Mouse (Mus musculus) thymus, postnatal 36 days (tissue): ENCODE measurements around the gene Kpna4.
"Not testable (repeated sequence)": the region's sequence is repeated elsewhere in the genome, so short reads cannot be mapped to it uniquely, and the experiment has no call there.

ENCODE experiments used
- DNase-seq, 2 experiments: peaks; one replicate each; pipeline ENCODE4 v3.0.0; 2022; ENCODE audit warnings: mixed read lengths in 2 of 2

Kpna4 gene

DNA sequence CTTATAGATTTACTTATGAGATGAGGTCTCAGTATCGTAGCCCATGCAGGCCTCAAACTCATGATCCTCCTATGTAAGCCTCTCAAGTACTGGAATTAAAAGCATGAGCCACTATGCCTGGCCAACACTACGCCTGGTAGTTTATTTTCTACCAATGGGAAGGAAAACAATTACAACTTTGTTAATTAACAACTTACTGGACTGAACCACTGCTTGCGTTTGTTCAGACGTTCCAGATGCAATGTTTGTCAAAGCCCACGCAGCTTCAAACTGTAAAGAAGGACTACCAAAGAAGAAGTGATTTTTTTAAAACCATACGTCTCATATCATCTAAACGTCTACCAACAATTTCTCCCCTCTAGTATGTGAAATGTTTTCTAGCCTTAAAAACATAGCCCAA is 32.5 kb downstream of the Kpna4 start:
- no peak for DNase-seq

DNA sequence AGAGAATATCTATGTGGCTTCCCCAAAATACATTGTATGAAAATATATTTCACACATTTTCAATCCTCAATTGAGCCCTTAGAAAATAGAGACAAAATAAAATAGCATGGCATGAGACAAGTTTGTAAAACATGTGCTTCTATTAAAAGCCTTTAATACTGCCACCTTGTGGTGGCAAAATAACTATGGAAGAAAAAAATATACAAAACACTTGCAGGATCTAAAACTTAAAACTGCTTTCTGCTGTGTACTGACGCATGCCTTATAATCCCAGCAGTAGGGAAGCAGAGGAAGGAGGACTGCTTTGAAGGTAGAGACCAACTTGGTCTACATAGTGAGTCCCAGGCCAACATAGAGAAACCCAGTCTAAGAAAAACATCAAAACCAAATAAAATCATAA is 62.9 kb downstream of the Kpna4 start:
- DNase-seq: no peak

DNA sequence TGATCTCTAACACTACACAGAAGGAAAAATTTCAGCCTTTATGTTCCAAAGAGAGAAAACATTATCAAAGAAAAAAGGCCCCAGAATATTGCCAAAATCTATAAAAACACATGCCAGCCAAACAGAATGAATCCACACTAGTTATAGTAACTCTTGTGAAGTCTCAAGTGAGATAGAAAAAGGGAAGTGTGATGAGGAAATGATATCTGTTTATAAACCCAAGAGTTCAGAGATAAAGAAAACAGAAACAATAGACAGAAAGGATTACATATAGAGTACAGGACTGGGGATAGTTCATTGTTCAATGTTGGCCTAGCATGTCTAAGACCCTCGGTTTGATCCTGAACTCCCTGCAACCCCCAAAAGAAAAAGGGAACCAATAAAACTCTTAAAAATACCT is 64.1 kb downstream of the Kpna4 start:
- DNase-seq: no peak

DNA sequence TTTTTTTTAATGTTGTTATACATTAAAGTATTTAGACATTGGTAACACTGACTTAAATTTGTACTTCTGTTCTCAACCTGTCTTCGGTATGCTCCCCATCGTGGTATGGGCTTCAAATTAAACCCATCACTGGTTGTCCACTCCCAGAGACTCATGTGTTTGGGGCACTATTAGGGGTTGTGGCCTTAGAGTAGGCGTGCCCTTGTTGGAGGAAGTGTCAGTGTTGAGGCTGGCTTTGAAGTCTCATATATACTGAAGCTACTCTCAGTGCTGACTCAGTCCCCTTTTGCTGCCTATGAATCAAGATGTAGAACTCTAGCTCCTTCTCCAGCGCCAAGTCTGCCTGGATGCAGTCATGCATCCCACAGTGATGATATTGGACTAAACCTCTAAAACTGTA is 66.2 kb downstream of the Kpna4 start:
- no peak for DNase-seq

GRCm38 (mm10) chr3:69055871-69056270 is 71.0 kb downstream of the Kpna4 start:
- DNase-seq: no peak

DNA sequence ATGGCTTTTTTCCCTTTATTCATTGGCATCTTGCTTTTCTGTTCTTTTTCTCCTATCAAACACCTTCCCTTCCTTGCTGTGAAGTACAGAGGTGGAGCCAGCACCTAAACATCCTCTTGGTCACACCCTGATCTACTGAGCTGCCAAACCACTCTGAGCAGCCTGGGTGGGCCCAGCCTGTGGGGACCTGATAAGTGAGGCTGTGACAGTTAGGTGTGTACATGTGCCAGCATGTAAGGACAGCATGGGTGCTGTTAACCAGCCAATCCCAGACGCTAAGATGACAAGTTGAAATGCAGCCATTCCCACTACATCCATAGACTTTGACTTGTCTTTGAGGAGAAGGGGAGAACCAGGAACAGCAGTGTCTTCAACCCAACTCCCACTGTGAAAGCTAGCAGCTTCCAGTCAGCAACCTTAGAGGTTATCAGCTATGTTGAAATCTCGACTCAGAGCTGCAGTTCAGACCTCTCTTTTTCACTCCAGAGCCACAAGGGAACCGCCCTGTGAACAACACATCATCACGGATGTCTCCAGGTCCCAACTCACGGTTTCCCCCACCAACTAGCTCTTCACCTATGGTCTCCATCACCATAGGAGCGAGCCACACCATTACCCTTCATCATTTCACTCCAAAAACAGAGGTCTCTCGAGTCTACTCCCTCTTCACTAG is 72.0 kb downstream of the Kpna4 start:
- no peak for DNase-seq

DNA sequence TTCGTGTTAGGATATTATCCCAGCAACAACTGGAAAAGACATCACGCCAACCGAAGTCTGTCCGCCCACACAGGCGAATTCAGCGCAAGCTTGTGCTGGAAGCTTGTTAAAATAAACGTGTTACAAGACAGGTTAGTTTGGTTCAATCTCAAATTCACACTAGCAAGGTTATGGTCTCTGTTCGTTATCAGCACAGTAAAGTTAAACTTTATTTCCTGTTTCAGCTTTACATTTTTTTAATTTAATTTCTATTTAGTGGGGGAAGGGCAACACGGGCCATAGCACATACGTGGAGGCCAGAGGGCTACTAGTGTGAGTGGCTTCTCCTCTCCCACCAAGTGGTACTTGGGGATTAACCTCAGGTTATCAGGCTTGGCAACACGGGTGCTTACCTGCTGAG is 75.0 kb downstream of the Kpna4 start:
- no peak for DNase-seq

- no peak for DNase-seq
Observed at GRCm38 (mm10) chr3:69049011-69049410, 77.9 kb downstream of the Kpna4 start.

GRCm38 (mm10) chr3:69047684-69048083 is 79.2 kb downstream of the Kpna4 start:
- DNase-seq: no peak

GRCm38 (mm10) chr3:69046509-69046908 is 80.4 kb downstream of the Kpna4 start:
- no peak for DNase-seq

DNA sequence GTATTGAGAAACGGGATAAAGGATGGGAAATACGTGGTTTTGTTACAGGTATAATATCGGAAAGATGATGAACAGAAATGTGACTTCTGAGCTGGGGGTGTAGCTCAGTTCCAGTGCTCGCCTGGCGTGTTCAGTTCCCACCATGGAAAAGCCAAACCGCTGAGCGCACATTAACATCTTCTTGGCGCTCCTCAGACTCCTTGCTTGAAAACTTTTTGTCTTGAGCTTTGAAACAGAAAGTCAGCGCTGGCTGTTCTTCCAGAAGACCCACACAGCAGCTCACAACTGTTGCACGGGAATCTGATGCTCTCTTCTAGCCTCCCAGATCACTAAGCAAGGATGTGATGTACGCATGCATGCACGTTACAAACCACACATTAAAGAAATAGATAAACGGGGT is 81.2 kb downstream of the Kpna4 start:
- DNase-seq: no peak

- DNase-seq: no peak
Observed at GRCm38 (mm10) chr3:69045400-69045703, 81.6 kb downstream of the Kpna4 start.

GRCm38 (mm10) chr3:69044645-69045399 is 82.1 kb downstream of the Kpna4 start, which contains the start of gene Trim59:
TSS of gene Trim59 (minus strand) at chr3:69044755.
- DNase-seq: peak; percentile 92 to 95

DNA sequence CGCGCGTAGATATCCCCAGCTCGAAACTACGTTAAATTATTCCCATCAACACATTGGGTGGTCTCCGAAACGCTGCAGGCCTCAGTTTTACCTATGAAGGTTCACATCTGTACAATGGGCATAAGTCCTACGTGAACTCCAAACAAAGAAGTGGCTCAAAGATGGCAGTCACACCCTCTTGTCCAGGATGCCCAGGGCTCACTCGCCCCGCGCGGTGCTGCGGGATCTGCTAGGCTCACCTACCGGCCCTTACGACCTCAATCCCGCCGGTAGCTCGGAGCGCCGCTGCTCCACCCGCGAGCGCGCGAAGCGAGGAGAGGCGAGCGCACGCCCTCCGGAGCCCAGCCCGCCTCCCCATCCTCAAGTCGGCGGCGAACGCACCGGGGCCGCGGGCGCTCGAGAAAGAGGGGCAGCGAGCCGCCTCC is 82.7 kb downstream of the Kpna4 start:
- DNase-seq: no peak

DNA sequence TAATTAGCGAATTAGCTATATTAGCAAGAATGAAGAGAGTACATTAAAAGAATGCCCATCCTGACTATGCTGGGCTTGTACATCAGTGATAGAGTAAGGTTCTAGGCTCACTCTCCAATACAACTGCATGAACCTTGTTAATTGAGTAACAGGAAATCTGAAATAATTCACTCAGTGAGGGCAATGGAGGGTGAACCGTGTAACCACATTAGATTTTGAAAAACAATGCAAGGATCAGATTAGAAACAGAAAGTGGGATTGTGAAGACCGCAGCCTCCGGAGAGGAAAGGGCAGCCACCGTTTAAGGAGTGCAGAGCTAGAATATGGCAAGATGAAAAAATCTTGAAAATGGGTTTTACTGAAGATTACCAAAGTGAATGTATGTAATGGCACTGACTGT is 85.6 kb downstream of the Kpna4 start:
- no peak for DNase-seq

- DNase-seq: no peak
Observed at GRCm38 (mm10) chr3:69040105-69040504, 86.8 kb downstream of the Kpna4 start.

DNA sequence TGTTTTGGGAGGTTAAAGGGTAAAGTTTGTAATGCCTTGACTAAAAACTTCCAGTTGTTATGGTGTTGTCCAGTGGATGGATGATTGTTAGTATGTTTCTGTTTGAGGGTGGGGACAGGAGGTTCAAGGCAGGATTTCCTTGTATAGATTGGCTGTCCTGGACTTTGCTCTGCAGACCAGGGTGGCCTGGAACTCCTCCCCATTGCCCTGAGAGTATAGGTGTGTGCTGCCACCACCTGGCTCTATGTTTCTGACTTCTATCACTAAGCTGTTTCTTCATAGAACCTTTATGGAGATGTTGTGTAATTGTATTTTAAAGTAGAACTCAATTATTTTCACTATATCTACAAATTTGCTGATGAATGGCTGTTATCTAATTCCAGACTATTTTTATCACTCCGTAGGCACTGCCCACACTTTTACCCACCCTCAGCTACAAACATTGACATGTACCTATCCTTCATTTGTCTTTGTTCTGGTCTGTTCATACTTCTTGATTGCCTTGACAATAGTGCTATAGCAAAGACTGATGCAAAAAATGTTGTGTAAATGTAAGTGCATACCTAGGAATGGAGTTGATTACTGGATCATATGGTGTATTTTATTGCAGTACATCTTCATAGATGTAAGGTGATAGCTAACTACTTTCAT is 100.7 kb downstream of the Kpna4 start:
- no peak for DNase-seq

DNA sequence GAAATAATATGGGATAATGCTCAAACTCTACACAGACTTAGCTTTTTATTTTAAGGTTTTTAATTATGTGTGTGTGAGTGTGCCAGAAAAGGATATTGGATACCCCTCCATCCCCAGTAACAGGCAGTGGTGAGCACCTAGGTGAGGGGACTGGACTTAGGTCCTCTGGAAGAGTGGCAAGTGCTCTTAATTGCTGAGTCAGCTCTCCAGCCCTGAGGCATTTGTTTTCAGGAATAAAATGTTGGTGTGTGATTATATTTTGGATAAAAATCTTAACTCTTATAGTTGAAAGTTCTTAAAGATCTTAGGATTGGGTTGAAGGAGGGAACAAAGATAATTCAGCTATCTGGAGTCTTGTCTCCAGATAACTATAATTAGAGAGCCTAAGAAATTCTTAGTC is 106.1 kb downstream of the Kpna4 start:
- no peak for DNase-seq

DNA sequence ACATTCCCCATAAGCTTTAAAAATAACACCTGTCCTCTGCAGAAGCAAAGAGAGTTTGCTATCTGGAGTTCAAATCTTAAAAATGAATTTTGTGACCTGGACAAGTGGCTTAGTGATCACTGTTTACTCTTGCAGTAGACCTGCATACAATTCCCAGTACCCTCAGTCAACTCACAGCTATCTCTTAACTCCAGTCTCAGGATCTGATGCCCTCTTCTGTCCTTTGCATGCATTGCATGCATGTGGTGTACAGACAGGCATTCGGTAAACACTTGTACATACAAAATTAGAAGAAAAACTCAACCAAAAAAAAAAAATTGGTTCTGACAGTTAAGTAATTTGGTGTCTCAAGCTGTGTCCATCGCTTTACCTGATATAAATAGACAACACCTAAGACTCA is 106.6 kb downstream of the Kpna4 start:
- peak; percentile 35 to 36 for DNase-seq

DNA sequence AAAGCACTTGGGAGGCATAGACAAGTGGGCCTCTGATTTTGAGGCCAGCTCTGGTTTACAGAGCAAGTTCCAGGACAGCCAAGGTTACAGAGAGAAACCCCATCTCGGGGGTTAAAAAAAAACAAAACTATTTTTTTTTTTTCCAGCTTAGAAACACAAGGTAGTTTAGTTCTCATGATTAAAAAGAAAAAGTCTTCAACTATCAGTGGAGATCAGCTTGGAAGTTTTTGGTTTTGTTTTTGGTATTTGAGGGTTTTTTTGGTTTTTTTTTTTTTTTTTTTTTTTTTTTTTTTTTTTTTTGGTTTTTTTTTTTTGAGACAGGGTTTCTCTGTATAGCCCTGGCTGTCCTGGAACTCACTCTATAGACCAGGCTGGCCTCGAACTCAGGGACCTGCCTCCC is 108.3 kb downstream of the Kpna4 start:
- DNase-seq: not testable (repeated sequence)

DNA sequence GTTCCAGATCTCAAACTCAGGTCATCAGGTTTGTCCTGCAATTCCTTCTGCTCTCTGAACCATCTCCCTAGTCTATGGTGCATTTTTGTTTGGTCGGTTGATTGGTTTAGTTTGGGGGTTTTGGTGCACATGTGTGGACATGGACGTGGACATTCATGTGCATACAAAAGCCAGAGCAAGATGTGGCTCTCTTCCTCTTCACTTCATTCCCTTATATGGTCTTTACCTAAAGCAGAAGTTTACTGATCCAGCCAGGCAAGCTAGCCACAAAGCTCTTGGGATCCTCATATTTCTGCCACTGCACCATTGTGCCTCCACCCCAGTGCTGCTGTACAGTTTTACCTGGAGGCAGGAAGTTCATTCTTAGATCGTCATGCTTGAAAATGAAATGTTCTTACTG is 109.7 kb downstream of the Kpna4 start:
- DNase-seq: no peak
